Mouse (Mus musculus): ENCODE measurements at regions not wholly inside any gene's neighbourhood (a gene's known extent, or its start where the extent isn't known, plus 50 kb on each side); places are given as distances from the start of the nearest gene placed in this dataset.
A peak's percentile ranks its signal among the peaks of the same experiment; 100 is the strongest.

- no peaks in the 10 kb centered on the region for H3K36me3 ChIP-seq (ENCODE audit: control insufficient read depth, insufficient read depth, low read length)
- no peak overlapping the region for H3K27ac ChIP-seq (ENCODE audit: low read depth, low read length)
- no peaks in the 10 kb centered on the region for H3K9me3 ChIP-seq (ENCODE audit: control insufficient read depth, low read length)
- H3K4me2 ChIP-seq (ENCODE audit: low read depth, low read length): no peak overlapping the region
- peaks cover 9% of the 10 kb centered on the region; the same call in 1 of the 2 replicates for H3K4me1 ChIP-seq (ENCODE audit: control insufficient read depth, insufficient read depth, low read length)
- no peak for ATAC-seq (ENCODE audit: low read depth)
- H3K4me3 ChIP-seq (ENCODE audit: low read depth, low read length): no peak overlapping the region
- no peaks in the 10 kb centered on the region for H3K27me3 ChIP-seq (ENCODE audit: control insufficient read depth, insufficient read depth, low read length)
- WGBS: 83% methylated on average over 4 of the region's 4 CpGs
- no peak overlapping the region for H3K9ac ChIP-seq (replicated peaks; ENCODE audit: low read depth, low read length)
These were observed 154.0 kb upstream of the Kif2a start for GRCm38 (mm10) chr13:107175891-107176290.

DNA sequence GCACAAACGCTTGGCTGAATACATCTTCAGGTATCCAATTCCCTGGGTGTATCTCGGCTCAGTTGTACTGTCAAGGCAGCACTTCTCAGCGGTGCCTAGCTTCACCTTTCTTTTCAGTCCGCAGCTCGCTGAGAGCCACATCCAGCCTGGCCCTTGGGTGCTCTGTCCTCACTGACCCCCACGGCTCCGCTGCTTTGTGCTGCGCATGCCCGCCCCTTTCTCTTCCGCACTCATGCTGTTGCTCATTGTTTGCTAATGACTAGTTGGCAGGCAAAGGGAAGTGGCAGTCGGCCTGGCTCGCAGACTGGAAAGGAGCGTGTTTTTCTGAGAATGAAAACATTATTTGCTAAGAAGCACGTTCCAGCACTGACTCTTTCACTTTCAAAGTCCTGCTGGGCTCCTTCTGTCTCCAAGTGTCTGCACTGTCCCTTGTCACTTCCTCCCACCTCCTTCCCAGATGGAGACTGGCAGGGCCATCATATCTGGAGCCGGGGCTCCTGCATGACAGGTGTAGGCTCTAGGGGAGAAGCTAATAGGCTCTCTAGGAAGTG, 146.7 kb upstream of the Kif2a start:
- Histone ChIP-seq H3K27ac (ENCODE audit: low read depth, low read length) (peak overlapping the region; percentile 69), H3K4me3 (ENCODE audit: low read depth, low read length) (peak overlapping the region; percentile 21), H3K4me2 (ENCODE audit: low read depth, low read length) (peak overlapping the region; percentile 59), H3K27me3 (ENCODE audit: control insufficient read depth, insufficient read depth, low read length) (no peaks in the 10 kb centered on the region), H3K9me3 (ENCODE audit: control insufficient read depth, low read length) (no peaks in the 10 kb centered on the region), H3K36me3 (ENCODE audit: control insufficient read depth, insufficient read depth, low read length) (no peaks in the 10 kb centered on the region), H3K4me1 (ENCODE audit: control insufficient read depth, insufficient read depth, low read length) (peaks cover 3% of the 10 kb centered on the region; the same call in 1 of the 2 replicates), H3K9ac (replicated peaks; ENCODE audit: low read depth, low read length) (peak overlapping the region; percentile 44)
- peak; percentile 83 for ATAC-seq (ENCODE audit: low read depth)
- WGBS: 4% methylated on average over 15 of the region's 15 CpGs

- peak; percentile 68 for ATAC-seq (ENCODE audit: low read depth)
- peak overlapping the region; percentile 69 for H3K27ac ChIP-seq (ENCODE audit: low read depth, low read length)
- H3K9ac ChIP-seq (replicated peaks; ENCODE audit: low read depth, low read length): peak overlapping the region; percentile 44
- H3K4me3 ChIP-seq (ENCODE audit: low read depth, low read length): peak overlapping the region; percentile 21
- peaks cover 3% of the 10 kb centered on the region; the same call in 1 of the 2 replicates for H3K4me1 ChIP-seq (ENCODE audit: control insufficient read depth, insufficient read depth, low read length)
- no peaks in the 10 kb centered on the region for H3K36me3 ChIP-seq (ENCODE audit: control insufficient read depth, insufficient read depth, low read length)
- H3K9me3 ChIP-seq (ENCODE audit: control insufficient read depth, low read length): no peaks in the 10 kb centered on the region
- no peaks in the 10 kb centered on the region for H3K27me3 ChIP-seq (ENCODE audit: control insufficient read depth, insufficient read depth, low read length)
- WGBS: 25% methylated on average over 10 of the region's 10 CpGs
- peak overlapping the region; percentile 59 for H3K4me2 ChIP-seq (ENCODE audit: low read depth, low read length)
These were observed 146.1 kb upstream of the Kif2a start for GRCm38 (mm10) chr13:107167856-107168598.

DNA sequence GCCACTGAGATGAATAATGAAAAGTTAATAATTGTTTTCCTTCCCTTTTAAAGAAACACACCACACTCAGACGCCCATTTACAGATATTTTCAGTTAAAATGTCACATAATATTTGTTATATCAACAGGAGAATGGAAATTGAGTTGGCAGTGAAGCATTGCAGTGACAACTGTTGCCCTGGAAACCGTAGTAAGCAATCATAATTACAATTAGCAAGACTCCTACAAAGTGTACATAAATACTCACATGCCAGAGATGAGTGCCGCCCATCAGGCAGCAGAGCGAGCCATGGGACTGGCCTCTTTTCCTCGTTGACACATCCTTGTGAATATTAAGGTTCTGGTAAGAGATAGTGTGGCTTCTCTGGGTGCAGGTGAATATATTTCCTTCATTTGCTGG, 129.6 kb upstream of the Kif2a start:
- no peaks in the 10 kb centered on the region for H3K9me3 ChIP-seq (ENCODE audit: control insufficient read depth, low read length)
- H3K4me3 ChIP-seq (ENCODE audit: low read depth, low read length): no peak overlapping the region
- H3K27me3 ChIP-seq (ENCODE audit: control insufficient read depth, insufficient read depth, low read length): no peaks in the 10 kb centered on the region
- no peak overlapping the region for H3K9ac ChIP-seq (replicated peaks; ENCODE audit: low read depth, low read length)
- H3K36me3 ChIP-seq (ENCODE audit: control insufficient read depth, insufficient read depth, low read length): no peaks in the 10 kb centered on the region
- WGBS: 64% methylated on average over 5 of the region's 5 CpGs
- no peak overlapping the region for H3K4me2 ChIP-seq (ENCODE audit: low read depth, low read length)
- no peak overlapping the region for H3K27ac ChIP-seq (ENCODE audit: low read depth, low read length)
- H3K4me1 ChIP-seq (ENCODE audit: control insufficient read depth, insufficient read depth, low read length): no peaks in the 10 kb centered on the region
- ATAC-seq (ENCODE audit: low read depth): no peak

DNA sequence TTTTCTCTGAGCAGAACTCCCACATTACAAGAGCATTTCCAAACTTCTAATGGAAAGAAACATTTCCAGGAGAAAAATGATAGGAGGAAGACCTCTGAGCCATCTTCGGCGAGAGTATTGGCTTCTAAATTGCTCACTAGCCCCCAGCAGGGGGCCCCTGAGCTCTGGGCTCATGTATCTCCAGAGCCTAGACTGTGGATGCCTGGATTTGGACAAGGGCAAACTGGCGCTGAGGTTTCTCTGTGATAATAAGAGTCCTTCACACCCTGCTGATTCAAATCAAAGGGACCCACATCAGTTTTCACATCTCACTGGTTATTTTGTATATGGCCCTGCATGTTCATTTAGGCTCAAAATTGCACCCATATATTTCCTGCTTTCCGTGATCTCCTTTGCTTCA, 119.3 kb upstream of the Kif2a start:
- no peak for ATAC-seq (ENCODE audit: low read depth)
- H3K4me3 ChIP-seq (ENCODE audit: low read depth, low read length): no peak overlapping the region
- H3K9ac ChIP-seq (replicated peaks; ENCODE audit: low read depth, low read length): no peak overlapping the region
- H3K27ac ChIP-seq (ENCODE audit: low read depth, low read length): no peak overlapping the region
- no peaks in the 10 kb centered on the region for H3K4me1 ChIP-seq (ENCODE audit: control insufficient read depth, insufficient read depth, low read length)
- no peaks in the 10 kb centered on the region for H3K36me3 ChIP-seq (ENCODE audit: control insufficient read depth, insufficient read depth, low read length)
- no peaks in the 10 kb centered on the region for H3K27me3 ChIP-seq (ENCODE audit: control insufficient read depth, insufficient read depth, low read length)
- H3K9me3 ChIP-seq (ENCODE audit: control insufficient read depth, low read length): no peaks in the 10 kb centered on the region
- 44% methylated on average over 4 of the region's 4 CpGs for WGBS
- no peak overlapping the region for H3K4me2 ChIP-seq (ENCODE audit: low read depth, low read length)

GRCm38 (mm10) chr13:107134125-107134524, 112.2 kb upstream of the Kif2a start:
- Histone ChIP-seq H3K4me2 (ENCODE audit: low read depth, low read length) (no peak overlapping the region), H3K9ac (replicated peaks; ENCODE audit: low read depth, low read length) (no peak overlapping the region), H3K27me3 (ENCODE audit: control insufficient read depth, insufficient read depth, low read length) (no peaks in the 10 kb centered on the region), H3K9me3 (ENCODE audit: control insufficient read depth, low read length) (no peaks in the 10 kb centered on the region), H3K27ac (ENCODE audit: low read depth, low read length) (no peak overlapping the region), H3K4me1 (ENCODE audit: control insufficient read depth, insufficient read depth, low read length) (no peaks in the 10 kb centered on the region), H3K36me3 (ENCODE audit: control insufficient read depth, insufficient read depth, low read length) (no peaks in the 10 kb centered on the region), H3K4me3 (ENCODE audit: low read depth, low read length) (no peak overlapping the region)
- no peak for ATAC-seq (ENCODE audit: low read depth)

DNA sequence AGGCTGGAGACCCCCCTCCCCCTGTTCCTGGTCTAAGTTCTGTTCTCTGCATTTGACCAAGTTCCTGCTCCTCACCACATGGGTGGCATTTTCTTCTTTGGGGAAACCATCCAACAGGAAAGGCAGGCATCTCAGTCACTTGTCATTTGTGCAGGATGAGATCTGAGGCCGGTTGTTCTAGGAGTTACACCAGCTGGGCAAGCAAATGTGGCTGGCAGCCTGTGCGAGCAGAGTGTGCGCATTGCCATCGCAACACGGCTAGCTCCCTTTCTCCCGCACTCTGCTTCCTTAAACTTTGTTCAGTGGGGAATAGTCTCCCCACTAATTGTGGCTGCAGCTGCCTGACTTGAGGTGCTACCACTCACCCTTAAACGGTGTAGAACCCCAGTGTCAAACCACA, 104.7 kb upstream of the Kif2a start:
- no peak overlapping the region for H3K27ac ChIP-seq (ENCODE audit: low read depth, low read length)
- H3K4me2 ChIP-seq (ENCODE audit: low read depth, low read length): no peak overlapping the region
- H3K36me3 ChIP-seq (ENCODE audit: control insufficient read depth, insufficient read depth, low read length): no peaks in the 10 kb centered on the region
- H3K27me3 ChIP-seq (ENCODE audit: control insufficient read depth, insufficient read depth, low read length): no peaks in the 10 kb centered on the region
- H3K9ac ChIP-seq (replicated peaks; ENCODE audit: low read depth, low read length): no peak overlapping the region
- no peak overlapping the region for H3K4me3 ChIP-seq (ENCODE audit: low read depth, low read length)
- H3K4me1 ChIP-seq (ENCODE audit: control insufficient read depth, insufficient read depth, low read length): no peaks in the 10 kb centered on the region
- no peaks in the 10 kb centered on the region for H3K9me3 ChIP-seq (ENCODE audit: control insufficient read depth, low read length)
- WGBS: 96% methylated on average over 7 of the region's 7 CpGs
- ATAC-seq (ENCODE audit: low read depth): no peak

- WGBS: 78% methylated on average over 8 of the region's 8 CpGs
- H3K9me3 ChIP-seq (ENCODE audit: control insufficient read depth, low read length): no peaks in the 10 kb centered on the region
- no peak overlapping the region for H3K4me2 ChIP-seq (ENCODE audit: low read depth, low read length)
- H3K4me3 ChIP-seq (ENCODE audit: low read depth, low read length): no peak overlapping the region
- no peak overlapping the region for H3K9ac ChIP-seq (replicated peaks; ENCODE audit: low read depth, low read length)
- H3K27ac ChIP-seq (ENCODE audit: low read depth, low read length): no peak overlapping the region
- no peak for ATAC-seq (ENCODE audit: low read depth)
- H3K36me3 ChIP-seq (ENCODE audit: control insufficient read depth, insufficient read depth, low read length): no peaks in the 10 kb centered on the region
- no peaks in the 10 kb centered on the region for H3K4me1 ChIP-seq (ENCODE audit: control insufficient read depth, insufficient read depth, low read length)
- H3K27me3 ChIP-seq (ENCODE audit: control insufficient read depth, insufficient read depth, low read length): no peaks in the 10 kb centered on the region
These were observed 102.3 kb upstream of the Kif2a start for GRCm38 (mm10) chr13:107124130-107124668.

GRCm38 (mm10) chr13:107113949-107114690, 92.2 kb upstream of the Kif2a start:
- H3K9me3 ChIP-seq (ENCODE audit: control insufficient read depth, low read length): no peaks in the 10 kb centered on the region
- no peak overlapping the region for H3K4me3 ChIP-seq (ENCODE audit: low read depth, low read length)
- ATAC-seq (ENCODE audit: low read depth): peak; percentile 79; the same call in 1 of the 2 replicates
- H3K27me3 ChIP-seq (ENCODE audit: control insufficient read depth, insufficient read depth, low read length): no peaks in the 10 kb centered on the region
- no peaks in the 10 kb centered on the region for H3K36me3 ChIP-seq (ENCODE audit: control insufficient read depth, insufficient read depth, low read length)
- 60% methylated on average over 22 of the region's 22 CpGs for WGBS
- no peak overlapping the region for H3K4me2 ChIP-seq (ENCODE audit: low read depth, low read length)
- no peak overlapping the region for H3K27ac ChIP-seq (ENCODE audit: low read depth, low read length)
- H3K9ac ChIP-seq (replicated peaks; ENCODE audit: low read depth, low read length): no peak overlapping the region
- H3K4me1 ChIP-seq (ENCODE audit: control insufficient read depth, insufficient read depth, low read length): no peaks in the 10 kb centered on the region

All from neural tube, embryonic 14.5 days (tissue).